Mouse (Mus musculus) midbrain, embryonic 14.5 days (tissue): ENCODE results near the gene Otub2. TPM values are rescaled to one million over a fixed set of nuclear protein-coding genes. Genes with fewer than 3 reads are reported as not detected.

Source experiments
- ATAC-seq: fragments of 200-750 bp; cut with Nextera tagmentation; 2 replicates; pipeline ENCODE4 v1.8.0; 2017; ENCODE audit warnings: moderate number of reproducible peaks, moderate library complexity; ENCODE audit not compliant: low FRiP score, low TSS enrichment
- DNase-seq: peaks from one replicate; pipeline ENCODE4 v3.0.0-alpha.2; 2015
- H3K27ac ChIP-seq: fragments of 300-500 bp; sonication (generic); replicated peaks from 2 replicates; pipeline ENCODE4 v1.5.1; 2014; ENCODE audit warnings: mild to moderate bottlenecking, low read depth, low read length, moderate library complexity
- H3K27me3 ChIP-seq: fragments of 300-500 bp; sonication (generic); 2 replicates; pipeline ENCODE4 v1.6.1; 2014; ENCODE audit warnings: low read length, control low read depth, mixed read lengths; ENCODE audit not compliant: control insufficient read depth, insufficient read depth
- H3K36me3 ChIP-seq: fragments of 300-500 bp; sonication (generic); 2 replicates; pipeline ENCODE4 v1.6.1; 2014; ENCODE audit warnings: low read length, control low read depth; ENCODE audit not compliant: control insufficient read depth, insufficient read depth
- H3K4me1 ChIP-seq: fragments of 300-500 bp; sonication (generic); 2 replicates; pipeline ENCODE4 v1.6.1; 2014; ENCODE audit warnings: mild to moderate bottlenecking, antibody characterized with exemption, low read length, control low read depth; ENCODE audit not compliant: control insufficient read depth, insufficient read depth
- H3K4me2 ChIP-seq: fragments of 300-500 bp; sonication (generic); 2 replicates; pipeline ENCODE4 v1.6.1; 2014; ENCODE audit warnings: mild to moderate bottlenecking, low read length, moderate library complexity
- H3K4me3 ChIP-seq: fragments of 300-500 bp; sonication (generic); replicated peaks from 2 replicates; pipeline ENCODE4 v1.5.1; 2014; ENCODE audit warnings: low read depth, low read length
- H3K9ac ChIP-seq: fragments of 300-500 bp; sonication (generic); replicated peaks from 2 replicates; pipeline ENCODE4 v1.6.1; 2014; ENCODE audit warnings: mild to moderate bottlenecking, low read length, moderate library complexity
- H3K9me3 ChIP-seq: fragments of 300-500 bp; sonication (generic); 2 replicates; pipeline ENCODE4 v1.6.1; 2016; ENCODE audit warnings: low read length, control low read depth, mixed read lengths; ENCODE audit not compliant: control insufficient read depth
- WGBS: fragments of 180-500 bp; shearing (Covaris S2); extraction: QIAGEN DNeasy Blood & Tissue Kit; methylation state at CpG from one replicate; pipeline ENCODE4 v1.1.7; 2014; 5-methylcytosine and 5-hydroxymethylcytosine counted together
- polyA plus RNA-seq: library from polyadenylated mRNA; unstranded; fragments of >200 nt; fragmentation: Nextera tagmentation; extraction: Ambion mirVana; gene quantifications from 2 replicates; pipeline ENCODE4 v1.2.1, GENCODE M21; 2014

The Otub2 gene
- polyA plus RNA-seq, 1 experiment from 2014 or later, result 26.3 TPM

DNA sequence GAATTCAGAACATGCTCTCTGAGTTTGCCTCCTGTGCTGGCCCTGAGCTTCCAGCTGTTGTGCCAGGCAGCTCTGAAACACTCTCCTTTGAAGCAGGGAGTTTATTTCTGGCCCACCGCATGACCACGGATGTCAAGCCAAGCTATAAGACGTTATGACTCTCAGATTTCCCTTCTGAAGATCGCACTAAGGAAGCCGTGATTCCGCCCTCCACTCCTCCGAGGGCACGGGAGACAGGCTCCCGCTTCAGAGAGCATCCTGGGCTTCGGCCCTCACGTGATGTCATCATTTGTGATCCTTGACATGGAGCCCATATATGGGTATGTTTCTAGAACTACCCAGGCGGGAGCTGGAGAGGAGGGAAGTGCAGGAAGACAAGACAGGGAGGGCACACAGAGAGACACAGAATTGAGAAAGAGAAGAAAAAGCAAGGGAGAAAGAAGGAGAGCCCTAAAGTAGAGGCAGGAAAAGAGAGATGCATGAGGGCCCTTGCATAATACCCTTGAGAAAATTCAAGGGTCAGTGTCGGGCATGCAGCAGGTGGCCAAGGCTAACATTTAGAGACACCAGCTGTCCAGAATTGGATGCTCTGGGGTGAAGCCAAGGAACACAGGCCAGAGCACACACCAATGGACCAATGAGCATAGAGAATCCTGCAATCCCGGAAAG, 32.6 kb upstream of the Otub2 start, which contains the start of gene Asb2:
TSS of gene Asb2 (minus strand) at position 256 of the 669 bp plus-strand sequence.
- 79% methylated on average over 14 of the region's 14 CpGs for WGBS

GRCm38 (mm10) chr12:103356415-103356748, 32.1 kb upstream of the Otub2 start:
- H3K4me1 ChIP-seq, result no peaks in the 10 kb centered on the region
- 89% methylated on average over 4 of the region's 4 CpGs for WGBS
- no peak for DNase-seq
- no peaks in the 10 kb centered on the region for H3K36me3 ChIP-seq
- H3K4me3 ChIP-seq, result no peak overlapping the region
- no peak for ATAC-seq
- no peak overlapping the region for H3K27ac ChIP-seq
- no peaks in the 10 kb centered on the region for H3K27me3 ChIP-seq
- H3K9ac ChIP-seq, result no peak overlapping the region
- H3K9me3 ChIP-seq, result no peaks in the 10 kb centered on the region
- no peak overlapping the region for H3K4me2 ChIP-seq

More for the DNA sequence above, 32.6 kb upstream of the Otub2 start, which contains the start of gene Asb2:
- Histone ChIP-seq H3K9ac (no peak within 1 kb of the TSS), H3K27ac (no peak within 1 kb of the TSS), H3K4me1 (no peaks in the 10 kb centered on the region), H3K27me3 (no peaks in the 10 kb centered on the region), H3K9me3 (no peaks in the 10 kb centered on the region), H3K4me3 (no peak within 1 kb of the TSS), H3K36me3 (no peaks in the 10 kb centered on the region), H3K4me2 (no peak within 1 kb of the TSS)
- no peak for ATAC-seq
- no peak for DNase-seq

GRCm38 (mm10) chr12:103358216-103358615, 30.3 kb upstream of the Otub2 start:
- H3K9me3 ChIP-seq, result no peaks in the 10 kb centered on the region
- DNase-seq (no peak), ATAC-seq (no peak)
- 79% methylated on average over 8 of the region's 8 CpGs for WGBS
- no peak overlapping the region for H3K4me2 ChIP-seq
- no peak overlapping the region for H3K9ac ChIP-seq
- H3K27me3 ChIP-seq, result no peaks in the 10 kb centered on the region
- H3K4me3 ChIP-seq, result no peak overlapping the region
- no peaks in the 10 kb centered on the region for H3K36me3 ChIP-seq
- no peaks in the 10 kb centered on the region for H3K4me1 ChIP-seq
- no peak overlapping the region for H3K27ac ChIP-seq

DNA sequence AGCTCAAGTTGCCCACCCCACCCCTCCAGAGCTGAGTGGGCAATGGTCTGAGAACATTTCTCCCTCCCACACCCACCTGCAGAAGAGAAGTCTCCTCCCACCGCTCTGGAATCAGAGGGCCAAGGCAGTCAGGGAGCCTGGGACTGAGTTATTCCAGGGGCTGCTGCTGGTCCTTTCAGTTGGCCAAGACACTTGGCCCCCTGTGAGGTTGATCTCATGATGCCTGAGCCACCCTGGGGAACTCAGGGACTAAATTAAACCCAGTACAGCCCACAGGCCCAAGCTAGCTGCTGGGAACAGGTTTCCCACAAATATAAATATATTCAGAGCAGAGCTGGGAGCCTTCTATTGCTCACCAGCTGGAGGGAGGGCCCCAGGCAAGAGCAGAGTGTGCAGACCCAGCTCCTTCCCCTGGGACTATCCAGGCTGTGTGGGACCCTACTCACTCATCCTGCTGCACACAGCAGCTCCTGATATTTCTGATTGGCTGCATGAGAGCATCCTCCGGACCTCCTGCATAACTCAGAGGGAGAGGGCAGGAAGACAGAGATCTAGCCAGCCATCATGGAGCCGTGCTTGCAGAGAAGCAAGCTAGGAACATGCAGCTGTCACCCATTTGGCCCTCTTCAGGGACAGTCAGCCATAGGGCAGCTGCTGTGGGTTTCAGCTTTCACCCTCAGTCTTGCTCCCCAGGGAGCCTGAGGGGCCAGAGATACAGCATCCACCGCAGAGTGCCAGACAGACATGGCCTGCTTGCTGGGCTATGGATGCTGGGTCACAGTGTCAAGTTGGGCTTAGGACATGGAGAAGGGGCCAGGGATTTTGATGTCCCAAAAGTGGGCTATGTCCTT, 29.3 kb upstream of the Otub2 start:
- H3K36me3 ChIP-seq, result no peaks in the 10 kb centered on the region
- H3K4me1 ChIP-seq, result no peaks in the 10 kb centered on the region
- H3K4me2 ChIP-seq, result no peak overlapping the region
- H3K9ac ChIP-seq, result no peak overlapping the region
- DNase-seq (no peak), ATAC-seq (no peak)
- no peaks in the 10 kb centered on the region for H3K9me3 ChIP-seq
- no peak overlapping the region for H3K4me3 ChIP-seq
- no peak overlapping the region for H3K27ac ChIP-seq
- WGBS, result 82% methylated on average over 4 of the region's 4 CpGs
- no peaks in the 10 kb centered on the region for H3K27me3 ChIP-seq

GRCm38 (mm10) chr12:103360812-103361211, 27.7 kb upstream of the Otub2 start:
- Histone ChIP-seq H3K27me3 (no peaks in the 10 kb centered on the region), H3K27ac (no peak overlapping the region), H3K9me3 (no peaks in the 10 kb centered on the region), H3K4me1 (no peaks in the 10 kb centered on the region), H3K4me3 (no peak overlapping the region), H3K4me2 (no peak overlapping the region), H3K9ac (no peak overlapping the region), H3K36me3 (no peaks in the 10 kb centered on the region)
- 88% methylated on average over 8 of the region's 8 CpGs for whole genome bisulfite sequencing
- DNase-seq (no peak), ATAC-seq (no peak)

DNA sequence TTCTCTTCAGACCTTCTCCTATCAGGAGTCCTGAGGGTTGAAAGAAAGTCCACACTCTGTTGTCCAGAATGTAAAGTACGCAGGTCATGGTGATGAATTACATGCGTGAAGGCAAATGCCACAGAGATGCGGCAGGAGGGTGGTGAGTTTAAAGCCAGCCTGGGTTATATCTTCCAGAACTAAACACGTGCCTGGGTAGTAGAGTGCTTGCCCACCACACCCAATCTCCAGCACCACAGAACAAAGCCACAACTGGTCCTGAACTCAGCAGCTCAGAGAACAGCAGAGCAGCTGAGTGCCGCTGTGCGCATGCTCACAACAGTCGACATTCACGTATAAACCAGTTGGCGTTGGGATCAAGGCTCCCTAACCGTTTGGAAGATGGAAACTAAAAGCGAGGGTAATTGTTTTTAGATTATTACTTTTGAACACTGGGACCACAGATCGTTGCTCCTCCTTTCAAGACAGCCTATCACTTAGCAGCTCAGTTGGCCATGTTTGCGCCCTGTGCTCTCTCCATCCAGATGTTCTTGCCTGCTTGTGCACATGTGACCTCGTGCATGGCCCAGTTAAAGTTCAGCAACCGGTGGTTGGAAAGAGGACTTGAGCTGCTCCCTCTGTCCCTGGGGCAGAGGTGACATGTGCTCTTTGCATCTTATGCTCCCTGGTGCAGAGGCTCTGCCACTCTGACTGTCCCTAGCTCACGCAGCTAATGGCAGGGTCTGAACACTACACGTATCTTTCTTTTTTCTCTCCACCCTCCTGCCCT, 26.8 kb upstream of the Otub2 start:
- no peaks in the 10 kb centered on the region for H3K4me1 ChIP-seq
- no peak overlapping the region for H3K4me2 ChIP-seq
- H3K27ac ChIP-seq, result no peak overlapping the region
- no peak for DNase-seq
- no peaks in the 10 kb centered on the region for H3K36me3 ChIP-seq
- no peak overlapping the region for H3K4me3 ChIP-seq
- H3K9ac ChIP-seq, result no peak overlapping the region
- H3K27me3 ChIP-seq, result no peaks in the 10 kb centered on the region
- no peaks in the 10 kb centered on the region for H3K9me3 ChIP-seq
- 92% methylated on average over 17 of the region's 17 CpGs for WGBS
- no peak for ATAC-seq

- H3K4me2 ChIP-seq, result no peak overlapping the region
- H3K9me3 ChIP-seq, result no peaks in the 10 kb centered on the region
- ATAC-seq (no peak), DNase-seq (no peak)
- H3K4me3 ChIP-seq, result no peak overlapping the region
- H3K27me3 ChIP-seq, result no peaks in the 10 kb centered on the region
- H3K4me1 ChIP-seq, result no peaks in the 10 kb centered on the region
- WGBS, result 74% methylated on average over 3 of the region's 3 CpGs
- no peak overlapping the region for H3K9ac ChIP-seq
- no peaks in the 10 kb centered on the region for H3K36me3 ChIP-seq
- no peak overlapping the region for H3K27ac ChIP-seq
These were observed 26.1 kb upstream of the Otub2 start for GRCm38 (mm10) chr12:103362336-103362735.

- DNase-seq (no peak), ATAC-seq (no peak)
- Histone ChIP-seq H3K4me2 (no peak overlapping the region), H3K9me3 (no peaks in the 10 kb centered on the region), H3K4me3 (no peak overlapping the region), H3K36me3 (no peaks in the 10 kb centered on the region), H3K27ac (no peak overlapping the region), H3K27me3 (no peaks in the 10 kb centered on the region), H3K9ac (no peak overlapping the region), H3K4me1 (no peaks in the 10 kb centered on the region)
- WGBS, result 83% methylated on average over 2 of the region's 2 CpGs
These were observed 21.3 kb upstream of the Otub2 start for GRCm38 (mm10) chr12:103367171-103367570.
